Mouse (Mus musculus) MN1 (cell line): ENCODE measurements around the gene Pfdn4.
"Not testable (repeated sequence)": the region's sequence is repeated elsewhere in the genome, so short reads cannot be mapped to it uniquely, and the experiment has no call there.

Experiments
- DNase-seq: peaks from one replicate; pipeline ENCODE4 v3.0.0-alpha.2; 2016; ENCODE audit warnings: low spot score

Gene Pfdn4

DNA sequence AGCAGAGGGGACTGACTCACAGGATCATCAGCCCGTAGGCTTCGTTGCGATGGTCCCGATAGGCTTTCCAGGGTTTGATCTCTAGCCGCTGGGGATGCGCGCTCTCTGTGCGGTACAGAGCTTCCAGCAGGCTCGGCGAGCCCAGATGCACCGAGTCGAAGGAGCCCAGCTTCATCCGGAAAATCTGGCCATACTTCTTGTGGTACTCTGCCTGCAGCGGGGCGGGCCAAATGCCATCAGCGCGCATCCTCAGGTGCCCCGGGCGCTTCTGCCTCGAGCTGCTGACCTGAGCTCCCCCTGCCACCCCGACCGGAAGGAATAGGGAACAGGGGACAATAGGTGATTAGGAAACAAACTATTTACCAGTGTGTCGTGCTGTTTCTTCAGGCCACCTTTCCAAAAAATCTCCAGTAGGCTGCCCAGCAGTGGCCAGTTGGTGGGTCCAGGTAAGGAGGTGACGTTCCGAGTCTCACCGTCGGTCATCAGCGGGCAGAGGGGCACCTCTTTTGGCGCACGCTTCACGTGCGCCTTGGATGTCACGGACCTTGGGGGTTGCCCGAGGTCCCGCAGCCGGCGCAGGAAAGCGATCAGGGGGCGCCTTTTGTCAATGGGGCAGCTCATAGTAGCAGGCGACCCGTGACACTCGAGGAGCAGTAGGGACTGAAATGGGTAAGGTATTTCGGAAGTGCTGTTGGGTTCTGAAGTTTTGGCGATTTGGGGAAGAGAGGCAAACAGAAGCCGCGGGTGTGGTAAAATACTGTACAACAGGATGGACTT is at the start of gene Pfdn4:
Gene Pfdn4 (plus strand): TSS at position 275 of the 777 bp plus-strand sequence.
- no peak for DNase-seq

GRCm38 (mm10) chr2:170446843-170447383 is 49.3 kb upstream of the Pfdn4 start:
- no peak for DNase-seq

DNA sequence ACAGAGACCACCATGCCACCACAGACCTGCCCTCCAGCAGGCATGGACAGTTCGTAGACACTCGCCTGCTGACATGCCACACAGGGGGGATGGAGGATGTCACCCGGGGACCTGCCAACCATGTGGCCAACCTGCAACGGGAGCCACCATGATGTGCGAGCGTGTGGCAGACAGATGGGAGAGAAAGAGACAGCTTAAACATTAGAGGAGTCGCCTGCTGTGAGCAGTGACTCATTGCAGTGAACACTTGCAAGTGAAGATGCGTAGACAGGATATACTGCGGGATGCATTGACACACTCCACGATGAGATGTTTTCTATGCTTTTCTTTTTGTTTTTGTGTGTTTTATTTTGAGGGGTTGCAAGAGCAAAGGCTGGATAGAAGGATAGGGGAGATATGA is 48.6 kb upstream of the Pfdn4 start:
- no peak for DNase-seq

DNA sequence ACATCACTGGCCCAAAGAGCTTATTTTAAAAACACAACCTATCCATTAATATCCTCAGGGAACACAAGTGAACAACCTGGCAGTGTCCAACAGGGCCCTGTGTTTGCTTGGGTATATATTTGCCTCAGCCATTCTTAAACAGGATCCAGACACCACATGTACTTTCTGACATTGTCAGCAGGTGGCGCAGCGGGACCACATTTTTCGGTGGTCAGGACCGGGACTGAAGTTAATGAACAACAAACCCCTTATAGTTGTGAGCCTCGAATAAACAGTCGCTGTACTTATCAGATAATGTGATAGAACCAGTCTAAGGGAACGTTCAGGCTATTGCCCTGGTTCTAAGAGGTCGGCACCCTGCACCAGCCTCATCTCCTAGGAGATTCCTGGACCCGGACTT is 45.3 kb upstream of the Pfdn4 start:
- DNase-seq: peak; percentile 82

DNA sequence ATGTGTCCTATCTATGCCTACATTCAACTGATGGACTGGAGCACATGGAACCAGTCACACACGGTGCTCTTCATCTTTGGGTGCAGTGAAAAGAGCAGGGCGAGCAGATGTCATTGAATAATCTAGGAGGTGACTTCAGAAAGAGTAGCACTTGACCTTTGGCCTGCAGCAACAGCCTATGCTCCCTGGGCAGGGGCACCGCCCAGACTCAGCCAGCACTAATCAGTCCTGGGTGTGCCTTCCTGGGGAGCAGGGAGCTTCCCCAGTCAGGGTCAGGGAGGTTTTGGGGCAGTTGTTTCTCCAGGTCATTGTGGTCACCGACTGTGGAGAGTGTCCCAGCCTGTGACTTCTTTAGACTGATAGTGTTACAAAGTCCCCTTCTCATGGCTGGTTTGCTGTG is 42.4 kb upstream of the Pfdn4 start:
- not testable (repeated sequence) for DNase-seq

DNA sequence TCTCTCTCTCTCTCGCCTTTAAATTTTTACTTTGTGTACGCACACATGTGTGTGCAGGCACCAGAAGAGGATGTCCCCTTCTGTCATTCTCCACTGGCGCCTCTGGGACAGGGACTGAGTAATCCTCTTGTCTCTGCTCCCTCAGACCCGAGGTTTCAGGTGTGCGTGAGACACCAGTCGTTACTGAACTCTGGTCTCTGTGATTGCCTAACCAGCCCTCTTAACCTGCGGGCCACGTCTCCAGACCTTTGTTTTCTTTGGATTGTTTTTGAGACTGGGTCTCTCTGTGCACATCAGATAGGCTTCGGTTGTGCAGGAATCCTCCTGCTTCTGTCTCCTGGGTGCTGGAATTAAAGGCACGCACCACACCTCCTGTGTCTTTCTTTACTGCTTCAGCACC is 37.0 kb upstream of the Pfdn4 start:
- no peak for DNase-seq

GRCm38 (mm10) chr2:170459805-170460204 is 36.4 kb upstream of the Pfdn4 start:
- DNase-seq: no peak

DNA sequence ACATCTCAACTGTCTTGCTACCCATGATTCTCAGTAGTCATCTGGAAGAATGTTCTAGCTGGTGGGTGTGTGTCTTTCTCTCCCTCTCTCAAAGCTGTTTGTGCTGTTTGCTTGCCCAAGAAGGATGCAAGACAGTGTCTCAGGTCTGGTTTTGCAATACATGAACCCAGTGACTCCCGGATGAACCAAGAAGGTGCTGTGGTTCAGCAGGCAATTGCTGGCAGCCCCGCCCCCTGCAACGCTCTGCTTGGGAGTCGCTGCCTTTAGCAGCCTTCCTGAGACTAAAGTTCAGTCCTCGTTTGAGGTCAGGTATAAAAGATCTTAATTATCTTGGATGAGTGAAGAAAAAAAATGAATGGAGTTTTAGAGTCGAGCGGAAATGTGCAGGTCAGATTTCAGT is 34.6 kb upstream of the Pfdn4 start:
- no peak for DNase-seq

GRCm38 (mm10) chr2:170464817-170465216 is 31.4 kb upstream of the Pfdn4 start:
- no peak for DNase-seq

GRCm38 (mm10) chr2:170468009-170468408 is 28.2 kb upstream of the Pfdn4 start:
- no peak for DNase-seq

- peak; percentile 49 for DNase-seq
These were observed 26.5 kb upstream of the Pfdn4 start for GRCm38 (mm10) chr2:170469616-170470308.

- DNase-seq: no peak
These were observed 25.6 kb upstream of the Pfdn4 start for GRCm38 (mm10) chr2:170470591-170470990.

- no peak for DNase-seq
These were observed 22.1 kb upstream of the Pfdn4 start for GRCm38 (mm10) chr2:170474125-170474524.

DNA sequence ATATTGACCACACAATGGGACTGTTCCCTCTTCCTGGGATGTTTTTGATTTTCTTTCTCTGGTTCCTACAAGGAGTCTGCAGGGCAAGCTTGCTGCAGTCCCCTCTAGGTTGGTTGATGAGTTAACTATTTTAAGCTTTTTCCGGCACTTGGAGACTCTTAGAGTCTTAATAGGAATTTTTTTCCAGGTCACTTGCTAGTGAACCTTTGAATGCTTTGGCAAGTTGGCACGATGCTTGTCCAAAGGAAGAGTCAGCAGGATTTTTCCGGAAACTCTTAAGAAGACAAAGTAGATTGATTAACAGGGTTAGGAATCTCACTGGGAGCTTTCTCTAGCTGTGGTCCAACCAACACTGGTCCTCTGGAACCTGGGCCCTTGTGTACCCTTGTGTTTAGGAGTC is 21.1 kb upstream of the Pfdn4 start:
- DNase-seq: no peak

DNA sequence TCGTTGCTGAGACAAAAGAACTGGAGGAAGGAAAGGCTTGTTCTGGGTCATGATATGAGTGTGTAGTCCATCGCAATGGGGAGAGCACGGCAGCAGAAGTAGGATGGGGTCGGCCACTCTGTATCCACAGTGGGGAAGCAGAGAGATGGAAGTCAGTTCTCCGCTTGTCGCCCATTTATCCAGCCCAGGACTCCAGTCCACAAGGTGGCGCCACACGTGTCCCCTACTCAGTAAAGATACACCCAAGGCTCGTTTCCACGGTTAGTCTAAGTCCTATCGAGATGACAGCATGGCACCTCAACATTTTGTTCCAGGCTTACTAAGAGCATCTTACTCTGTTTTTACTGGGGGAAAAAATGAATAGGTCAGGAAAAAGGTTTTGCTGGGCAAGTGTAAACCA is 20.0 kb upstream of the Pfdn4 start:
- no peak for DNase-seq

DNA sequence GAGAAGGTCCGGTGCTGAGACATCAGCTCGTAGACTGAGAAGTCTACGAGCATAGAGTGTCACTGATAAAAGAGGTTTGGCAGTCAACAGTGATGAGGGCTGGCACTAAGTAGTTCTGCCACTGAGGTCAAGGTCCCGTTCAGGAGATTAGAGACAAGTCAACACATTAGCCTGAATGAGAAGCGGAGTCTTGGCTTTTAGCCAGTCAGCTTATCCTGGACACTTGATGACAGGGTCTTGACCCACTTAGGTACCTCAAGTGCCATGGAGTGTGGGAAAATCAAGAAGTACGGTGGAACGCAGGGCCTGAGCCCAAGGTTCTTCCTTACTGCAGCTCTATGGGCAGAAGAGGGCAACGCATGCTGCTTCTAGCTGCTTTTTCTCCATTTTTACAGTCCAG is 19.6 kb upstream of the Pfdn4 start:
- no peak for DNase-seq

- DNase-seq: no peak
These were observed 14.1 kb upstream of the Pfdn4 start for GRCm38 (mm10) chr2:170482019-170482540.

DNA sequence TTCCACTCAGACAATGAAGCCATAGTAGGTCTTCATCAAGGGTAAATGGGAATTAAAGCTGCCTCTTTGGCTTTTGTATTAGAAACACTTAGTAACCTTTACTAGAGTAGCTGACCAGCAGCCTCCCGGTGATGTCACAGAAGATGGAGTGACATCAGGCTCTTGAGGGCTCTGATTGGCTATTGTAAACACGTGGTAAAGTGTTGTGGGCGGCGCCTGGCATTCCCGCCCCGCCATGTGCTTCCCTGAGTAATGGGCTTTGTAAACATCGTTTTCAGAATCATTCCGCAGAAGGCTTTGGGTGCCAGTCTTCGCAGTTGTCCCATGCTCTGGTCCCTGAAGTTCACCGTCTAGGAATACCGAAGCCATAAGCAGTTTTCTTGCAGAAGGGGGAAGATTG is 12.3 kb upstream of the Pfdn4 start:
- no peak for DNase-seq

GRCm38 (mm10) chr2:170487202-170487601 is 9.0 kb upstream of the Pfdn4 start:
- DNase-seq: peak; percentile 71

DNA sequence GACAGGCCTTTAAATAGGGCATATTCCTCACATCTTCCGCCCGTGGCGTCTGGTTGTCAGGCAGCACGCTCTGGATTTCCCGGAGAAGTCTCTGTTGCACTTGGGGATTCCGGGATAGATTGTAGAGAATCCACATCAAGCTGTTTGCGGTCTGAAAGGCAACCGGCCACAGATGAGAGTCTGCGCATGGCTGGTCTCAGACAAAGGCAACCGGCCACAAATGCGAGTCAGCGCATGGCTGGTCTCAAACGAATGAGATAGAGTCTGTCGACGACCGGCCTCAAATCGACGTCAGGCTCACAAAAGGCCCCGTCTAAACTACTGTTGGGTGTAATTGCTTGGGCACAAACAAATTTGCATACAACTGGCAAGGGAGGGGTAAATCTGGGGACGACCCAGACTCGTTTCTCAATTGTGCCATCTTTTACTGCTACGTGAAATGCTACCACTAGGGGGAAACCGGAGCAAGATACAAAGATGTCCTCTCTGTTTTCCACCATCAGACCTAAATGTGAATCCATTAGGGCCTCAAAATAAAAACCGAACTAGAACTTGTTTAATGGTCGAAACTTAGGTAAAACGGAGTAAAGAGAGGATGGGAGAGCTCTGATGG is 8.2 kb upstream of the Pfdn4 start:
- peak; percentile 72 for DNase-seq

- DNase-seq: no peak
These were observed 1.2 kb upstream of the Pfdn4 start for GRCm38 (mm10) chr2:170494784-170495710.
